Mouse (Mus musculus) WW6 (cell line): ENCODE measurements around the gene Defb36.

ENCODE experiments used
- DNase-seq: peaks from one replicate; pipeline ENCODE4 v3.0.0-alpha.2; 2013; ENCODE audit warnings: low read depth, low spot score

Defb36 gene

DNA sequence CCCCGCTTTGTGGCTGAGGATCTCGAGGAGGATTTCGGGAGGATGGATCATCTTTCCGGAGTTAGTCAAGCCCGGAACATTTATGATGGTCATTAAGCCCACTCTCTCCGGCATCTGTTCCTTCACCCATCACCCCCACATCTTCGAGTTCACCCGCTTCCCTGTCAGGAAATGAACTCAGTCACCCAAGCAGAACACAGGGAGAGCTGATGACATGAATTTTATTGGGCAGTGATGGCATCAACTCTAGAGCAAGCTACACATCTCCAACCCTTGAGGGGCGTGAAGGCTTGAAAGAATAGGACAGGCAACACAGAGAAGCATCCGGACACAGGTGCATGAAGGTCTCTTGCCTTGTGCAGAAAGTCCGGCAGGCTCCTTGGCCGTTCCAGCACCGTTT lies 18.0 kb downstream of the Defb36 start:
- DNase-seq, result no peak

DNA sequence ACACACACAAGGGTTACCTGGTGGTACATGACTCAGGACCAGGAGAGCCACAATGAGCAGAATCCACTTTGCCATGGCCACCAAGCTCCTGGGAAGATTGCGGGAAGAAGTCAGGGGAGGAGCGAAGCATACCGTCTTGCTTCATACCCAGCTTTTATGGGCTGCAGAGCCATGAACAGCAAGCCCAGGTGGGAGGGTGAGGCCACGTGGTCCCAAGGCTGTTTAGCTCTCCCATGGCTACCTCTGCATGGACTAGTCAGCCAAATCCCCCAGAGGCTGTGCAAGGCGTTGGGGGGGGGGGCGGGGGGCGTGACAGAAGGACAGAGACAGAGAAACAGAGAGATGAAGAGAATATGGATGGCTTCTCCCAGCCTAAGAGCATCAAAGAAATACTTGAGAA lies 18.8 kb downstream of the Defb36 start, which contains the start of gene Defb25:
Gene Defb25, minus strand, starts transcription at position 101 of the 400 bp plus-strand sequence.
- DNase-seq, result no peak

DNA sequence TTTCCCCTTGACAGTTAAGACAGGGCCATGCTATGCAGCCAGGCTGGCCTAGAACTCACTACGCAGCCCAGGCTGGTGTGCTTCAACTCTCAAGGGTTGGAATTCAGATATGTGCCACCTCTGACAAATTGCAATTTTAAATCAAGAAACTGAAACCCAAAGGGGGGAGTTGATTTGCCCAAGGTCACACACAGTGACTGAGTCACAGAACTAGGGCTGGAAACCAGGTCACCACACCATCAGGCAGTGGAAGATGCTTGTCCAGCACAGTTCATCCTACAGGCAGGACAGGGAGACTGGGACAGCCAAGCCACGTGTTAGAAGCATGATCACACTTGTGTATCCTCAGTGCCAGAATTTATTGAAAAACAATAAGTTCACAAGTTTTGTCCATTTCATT lies 20.4 kb downstream of the Defb36 start:
- DNase-seq, result no peak

DNA sequence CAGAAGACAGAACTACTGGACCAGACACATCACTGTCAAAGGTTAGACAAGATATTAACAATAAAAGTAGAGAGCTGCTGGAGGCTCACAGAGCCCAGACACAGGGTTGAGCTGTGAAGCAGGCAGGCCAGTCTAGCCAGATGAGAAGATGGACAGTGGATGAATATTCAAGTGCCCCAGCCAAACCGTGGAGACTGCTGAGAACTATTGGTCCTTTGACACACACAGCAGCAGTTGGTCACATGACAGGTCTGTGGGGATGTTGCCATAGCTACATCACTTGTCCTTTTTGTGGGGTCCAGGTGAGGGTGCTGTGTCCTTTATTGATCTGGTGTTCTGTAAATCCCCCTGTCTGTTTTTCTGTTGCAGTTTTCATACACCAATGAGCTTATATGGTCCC lies 21.1 kb downstream of the Defb36 start:
- DNase-seq, result no peak

DNA sequence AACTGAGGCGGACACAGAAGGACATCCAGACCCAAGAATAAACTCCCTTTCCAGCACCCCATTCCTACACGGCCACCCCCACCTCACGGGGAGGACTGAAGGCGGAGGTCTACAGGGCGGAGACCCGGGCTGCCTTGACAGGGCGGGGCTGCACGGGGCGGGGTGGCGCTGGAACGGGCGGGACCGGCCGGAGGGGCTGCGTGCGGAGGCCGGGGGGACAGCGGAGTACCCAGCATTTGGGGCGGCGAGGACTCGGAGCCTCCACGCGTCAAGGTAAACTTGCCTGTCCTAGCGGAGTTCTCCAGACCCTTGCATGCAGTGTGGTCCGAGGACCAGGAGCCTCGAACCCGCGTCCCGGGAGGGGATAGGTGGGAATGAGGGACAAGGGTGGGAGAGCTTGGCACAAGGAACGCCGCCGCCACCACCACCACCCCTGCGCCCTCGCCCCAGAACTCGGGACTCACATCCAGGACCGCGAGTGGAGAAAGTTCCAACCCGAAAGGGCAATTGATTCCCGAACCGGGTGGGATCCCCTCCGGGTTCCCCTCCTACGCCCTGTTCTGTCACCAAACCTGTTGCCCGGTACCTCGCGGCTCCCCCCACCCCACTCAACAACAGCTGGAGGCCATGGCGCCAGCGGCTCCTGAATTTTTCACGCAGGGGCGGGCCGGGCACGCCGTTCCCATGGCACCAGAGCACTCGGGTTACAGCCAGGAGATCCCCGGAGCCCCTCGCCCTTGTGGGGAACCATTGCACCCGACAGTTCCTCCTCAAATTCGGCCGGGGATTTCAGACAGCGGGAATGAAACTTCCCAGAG lies 22.9 kb downstream of the Defb36 start, which contains the start of gene Rem1:
Gene Rem1, plus strand, starts transcription at position 178 of the 818 bp plus-strand sequence.
- no peak for DNase-seq

DNA sequence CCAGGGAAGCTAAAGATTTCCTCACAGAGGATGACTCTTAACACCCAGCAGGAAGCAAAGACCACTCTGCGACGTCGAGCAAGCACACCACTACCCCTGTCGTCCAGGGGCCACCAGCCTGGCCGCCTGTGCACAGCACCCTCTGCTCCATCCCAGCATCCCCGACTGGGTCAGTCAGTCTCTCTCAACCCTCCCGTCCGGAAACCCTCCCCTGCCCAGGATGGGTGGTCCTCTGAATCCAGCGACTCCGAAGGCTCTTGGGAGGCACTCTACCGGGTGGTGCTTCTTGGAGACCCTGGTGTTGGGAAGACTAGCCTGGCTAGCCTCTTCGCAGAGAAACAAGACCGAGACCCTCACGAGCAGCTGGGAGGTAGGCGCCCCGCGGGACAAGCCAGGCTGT lies 23.9 kb downstream of the Defb36 start:
- no peak for DNase-seq

DNA sequence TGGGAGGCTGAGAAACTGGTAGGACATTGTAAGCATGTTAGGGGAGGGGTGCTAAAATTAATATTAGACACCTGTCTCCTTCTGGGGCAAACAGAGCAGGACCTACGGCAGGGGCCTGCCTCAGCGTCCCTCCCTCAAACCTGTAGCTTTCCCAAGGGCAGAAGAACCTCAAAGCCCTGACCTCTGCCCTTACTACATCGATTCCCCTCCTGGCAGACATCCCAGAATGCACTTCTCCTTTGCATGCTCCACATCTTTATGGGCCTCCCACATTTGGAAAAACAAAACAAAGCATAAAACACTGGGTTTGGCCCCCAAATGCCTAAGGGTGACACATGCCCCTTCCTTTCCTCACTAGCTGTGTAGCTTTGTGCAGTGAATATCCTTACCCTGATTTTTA lies 25.1 kb downstream of the Defb36 start:
- DNase-seq, result no peak

DNA sequence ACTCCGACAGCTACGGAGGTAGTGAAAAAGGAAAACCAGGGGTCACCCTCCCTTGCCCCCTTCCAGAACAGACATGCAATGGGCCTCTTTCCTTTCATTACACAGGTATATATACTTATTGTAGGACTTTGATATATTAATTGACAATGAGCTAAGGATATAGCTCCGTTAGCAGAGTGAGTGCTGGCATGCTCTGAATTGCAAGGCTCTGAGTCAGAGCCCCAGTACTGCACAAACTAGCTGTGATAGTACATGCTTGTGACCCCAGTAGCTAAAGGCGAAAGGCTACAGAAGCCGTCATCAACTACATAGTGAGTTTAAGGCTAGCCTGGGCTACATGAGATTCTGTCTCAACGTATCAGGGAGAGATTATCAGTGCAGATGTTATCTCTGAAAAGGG lies 25.8 kb downstream of the Defb36 start:
- DNase-seq, result no peak

DNA sequence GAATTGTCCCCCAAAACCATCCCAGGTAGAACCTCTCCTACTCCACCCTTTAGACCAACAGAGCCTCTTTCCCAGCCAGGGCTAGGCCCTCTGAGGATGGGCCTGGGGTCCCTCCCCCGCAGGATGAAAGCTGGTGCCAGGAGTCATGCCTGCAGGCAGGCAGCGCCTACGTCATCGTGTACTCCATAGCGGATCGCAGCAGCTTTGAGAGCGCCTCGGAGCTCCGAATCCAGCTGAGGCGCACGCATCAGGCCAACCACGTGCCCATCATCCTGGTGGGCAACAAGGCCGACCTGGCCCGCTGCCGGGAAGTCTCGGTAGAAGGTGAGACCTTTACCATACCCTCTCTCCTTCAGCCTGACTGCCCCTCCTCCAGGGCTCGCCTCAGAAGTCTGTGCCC lies 29.2 kb downstream of the Defb36 start:
- no peak for DNase-seq

DNA sequence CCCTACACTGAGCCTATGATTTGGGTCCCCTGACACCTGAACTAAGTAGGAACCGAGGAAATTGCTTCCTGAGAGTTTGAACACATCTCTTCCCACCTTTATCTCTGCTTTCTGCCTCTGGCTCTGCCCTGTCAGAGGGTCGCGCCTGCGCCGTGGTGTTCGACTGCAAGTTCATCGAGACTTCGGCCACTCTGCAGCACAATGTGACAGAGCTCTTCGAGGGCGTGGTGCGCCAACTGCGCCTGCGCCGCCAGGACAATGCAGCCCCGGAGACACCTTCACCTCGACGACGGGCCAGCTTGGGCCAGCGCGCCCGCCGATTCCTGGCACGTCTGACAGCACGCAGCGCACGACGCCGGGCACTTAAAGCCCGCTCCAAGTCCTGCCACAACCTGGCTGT lies 30.2 kb downstream of the Defb36 start:
- no peak for DNase-seq

DNA sequence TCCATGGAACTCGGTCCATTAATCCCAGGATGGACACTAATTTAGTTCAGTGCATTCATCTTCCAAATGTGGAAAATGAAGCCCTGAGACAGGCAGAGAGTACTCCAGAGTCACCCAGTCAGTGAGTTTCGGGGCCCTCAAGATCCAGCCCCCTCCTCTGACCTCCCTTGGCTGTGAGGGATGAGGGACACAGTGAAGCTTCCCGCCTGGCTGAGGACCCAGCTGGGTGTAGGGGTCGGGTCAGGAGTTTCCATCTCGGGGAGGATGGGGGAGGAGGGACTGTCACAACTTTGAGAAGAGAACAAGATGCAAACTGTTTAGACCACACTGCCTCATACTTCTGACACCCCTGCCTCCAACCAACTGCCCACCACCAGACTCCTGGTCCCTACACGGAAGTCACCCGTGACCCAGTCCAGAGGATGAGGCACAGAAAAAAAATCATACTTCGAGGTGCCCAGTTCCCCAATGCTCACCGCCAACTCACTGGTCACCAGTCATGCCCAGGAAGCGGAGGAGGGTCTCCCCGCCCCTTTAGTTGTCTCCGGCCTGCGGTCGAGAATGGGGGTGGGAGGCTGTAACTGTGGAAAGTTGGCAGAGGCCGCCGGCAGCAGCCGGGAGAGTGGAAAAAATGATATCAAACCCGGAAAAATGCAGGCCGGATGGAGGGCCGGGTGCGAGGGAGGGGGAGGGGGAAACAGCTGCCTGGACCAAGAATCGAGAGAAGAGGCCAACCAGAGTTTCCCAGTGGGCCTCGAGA lies 32.3 kb downstream of the Defb36 start:
- no peak for DNase-seq

DNA sequence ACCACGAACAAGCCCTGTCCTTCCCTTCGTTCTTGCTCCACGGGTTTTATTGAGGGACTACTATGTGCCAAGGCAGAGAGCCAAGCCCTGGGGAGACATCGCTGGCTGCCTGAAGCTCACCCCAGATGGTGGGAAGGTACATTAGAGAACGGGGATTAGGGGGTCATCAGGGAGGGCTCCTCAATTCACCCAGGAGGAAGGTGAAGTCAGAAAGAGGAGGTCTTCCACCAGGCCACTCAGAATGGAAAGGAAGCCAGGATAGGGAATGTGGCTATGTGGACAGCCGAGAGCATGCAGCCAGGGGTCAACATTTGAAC lies 32.8 kb downstream of the Defb36 start:
- no peak for DNase-seq

DNA sequence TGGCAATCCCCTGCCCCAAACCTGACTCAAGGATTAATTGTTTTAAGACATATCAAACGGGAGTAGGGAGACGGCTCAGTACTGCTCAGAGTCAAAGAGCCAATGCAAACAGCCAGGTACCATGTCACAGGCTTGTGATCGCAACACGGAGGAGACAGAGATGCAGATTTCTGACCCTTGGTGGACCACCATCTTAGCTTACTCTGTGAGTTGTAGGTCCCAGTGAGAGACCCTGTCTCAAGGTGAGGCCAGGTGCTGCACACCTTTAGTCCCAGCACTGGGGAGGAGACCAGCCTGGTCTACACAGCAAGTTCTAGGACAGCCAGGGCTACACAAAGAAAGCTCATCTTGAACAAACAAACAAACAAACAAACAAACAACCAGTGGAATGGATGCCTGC lies 33.3 kb downstream of the Defb36 start:
- DNase-seq, result no peak

DNA sequence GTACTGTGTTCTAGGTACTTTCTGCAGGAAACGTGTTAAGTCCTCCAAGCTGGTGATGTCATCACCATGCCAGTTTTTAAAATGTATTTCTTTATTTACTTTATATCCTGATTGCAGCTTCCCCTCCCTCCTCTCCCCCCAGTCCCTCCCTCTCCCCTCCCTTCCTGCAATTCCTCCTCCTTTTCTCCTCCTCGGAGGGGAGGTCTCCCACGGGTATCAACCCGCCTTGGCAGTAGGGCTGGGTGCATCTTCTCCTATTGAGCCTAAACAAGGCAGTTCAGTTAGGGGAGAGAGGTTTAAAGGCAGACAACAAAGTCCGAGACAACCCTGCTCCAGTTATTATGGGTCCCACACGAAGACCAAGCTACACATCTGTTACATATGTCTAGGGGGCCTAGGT lies 34.7 kb downstream of the Defb36 start:
- DNase-seq, result no peak

DNA sequence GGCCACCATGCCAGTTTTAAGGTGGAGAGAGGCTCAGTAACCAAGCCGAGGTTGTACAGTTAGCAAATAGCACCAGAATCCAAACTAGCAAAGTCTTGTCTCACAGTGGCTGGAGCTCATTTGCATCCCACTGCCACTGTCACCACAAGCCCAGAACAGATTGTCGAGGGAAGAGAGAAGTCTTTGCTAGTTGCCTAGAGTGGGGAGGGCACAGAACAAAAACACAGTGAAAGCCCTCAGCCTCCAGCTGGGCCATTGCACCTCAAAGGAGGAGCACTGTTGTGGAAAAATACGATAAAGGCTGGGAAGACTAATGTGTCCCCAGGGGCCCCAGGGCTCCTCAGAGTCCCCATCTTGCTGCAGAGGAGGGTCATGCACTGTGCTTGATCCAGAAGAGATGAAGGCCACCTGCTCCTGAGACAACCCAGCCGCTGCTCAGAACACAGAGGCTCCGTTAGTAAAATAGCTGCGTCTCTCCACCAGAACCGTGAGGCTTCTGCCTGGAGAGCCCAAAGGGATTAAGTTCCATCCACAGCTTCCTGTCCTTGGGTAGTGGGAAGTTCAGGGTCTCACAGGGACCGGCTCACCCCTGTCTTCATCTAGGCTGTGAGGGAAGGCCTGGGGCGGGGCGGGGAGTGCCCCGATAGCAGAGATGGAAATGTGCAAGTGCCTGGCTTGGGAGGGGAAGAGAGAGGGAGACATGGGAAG lies 35.4 kb downstream of the Defb36 start:
- no peak for DNase-seq

DNA sequence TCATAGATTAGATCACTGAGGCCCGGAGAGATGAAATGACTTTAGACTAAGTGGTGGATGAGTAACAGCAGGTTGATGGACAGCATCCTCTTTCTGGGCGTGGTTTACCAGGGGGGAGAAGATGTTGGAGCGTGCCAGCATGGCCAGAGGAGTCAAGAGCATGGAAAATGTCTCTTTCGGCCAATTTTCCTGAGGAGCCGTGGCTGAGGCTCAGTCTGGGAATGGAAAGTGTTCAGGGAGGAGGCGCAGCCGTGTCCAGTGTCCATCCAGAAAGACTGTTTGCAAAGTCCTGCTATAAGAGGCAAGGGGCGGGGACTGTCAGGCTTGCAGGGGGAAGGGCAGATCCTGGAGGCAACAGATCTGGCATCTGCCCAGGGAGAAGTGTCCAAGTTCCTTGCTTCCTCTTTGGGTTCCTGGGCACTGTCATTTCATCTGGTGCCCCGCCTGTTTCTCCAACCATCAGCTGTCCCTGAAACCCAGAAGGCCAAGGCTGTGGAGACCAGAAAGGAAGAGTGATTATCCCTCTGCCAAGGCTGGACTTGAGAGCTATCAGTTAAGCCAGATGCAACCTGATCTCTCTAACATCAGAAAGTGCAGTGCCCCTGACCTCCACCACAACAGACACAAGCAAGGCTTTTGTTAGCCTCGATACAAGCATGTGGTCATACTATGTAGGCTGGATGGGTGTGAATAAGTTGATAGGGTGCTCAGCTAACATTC lies 48.9 kb downstream of the Defb36 start:
- no peak for DNase-seq

DNA sequence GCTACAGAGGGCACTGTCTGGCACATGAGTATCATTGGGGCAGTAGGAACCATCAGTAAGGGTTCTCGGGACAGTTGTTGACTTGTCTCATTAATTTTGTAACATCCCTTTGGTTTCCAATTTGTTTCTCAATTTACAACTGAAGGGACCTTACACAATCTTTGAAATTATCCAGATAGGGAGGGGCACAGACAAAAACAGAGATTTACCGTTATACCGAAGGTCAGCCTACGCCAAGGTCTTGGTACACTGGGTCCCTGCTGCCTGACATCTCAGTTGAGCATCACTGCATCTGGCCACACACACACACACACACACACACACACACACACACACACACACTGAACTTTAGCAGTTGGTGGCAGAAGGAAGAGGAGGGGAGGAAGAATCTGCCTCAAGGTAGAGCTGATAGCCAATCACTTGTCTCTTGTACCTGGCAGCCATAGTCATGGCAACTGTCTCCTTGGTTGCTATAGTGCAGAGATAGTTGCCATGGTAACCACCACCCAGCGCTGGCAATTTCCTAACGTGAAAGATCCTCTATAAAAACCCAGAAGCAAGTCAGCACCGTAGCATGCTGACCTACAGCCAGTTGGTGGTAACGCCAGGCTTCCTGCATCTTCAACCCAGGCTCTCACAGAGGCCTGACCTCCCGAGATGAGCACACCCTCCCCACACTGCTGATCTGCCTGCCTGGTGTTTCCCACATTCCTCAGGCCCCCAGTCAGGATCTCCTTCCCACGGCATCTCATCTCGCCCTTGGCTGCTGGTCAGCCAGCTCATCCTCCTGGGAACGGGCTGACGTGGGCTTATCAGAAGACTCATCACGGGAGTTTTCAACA lies 50.0 kb downstream of the Defb36 start:
- no peak for DNase-seq

DNA sequence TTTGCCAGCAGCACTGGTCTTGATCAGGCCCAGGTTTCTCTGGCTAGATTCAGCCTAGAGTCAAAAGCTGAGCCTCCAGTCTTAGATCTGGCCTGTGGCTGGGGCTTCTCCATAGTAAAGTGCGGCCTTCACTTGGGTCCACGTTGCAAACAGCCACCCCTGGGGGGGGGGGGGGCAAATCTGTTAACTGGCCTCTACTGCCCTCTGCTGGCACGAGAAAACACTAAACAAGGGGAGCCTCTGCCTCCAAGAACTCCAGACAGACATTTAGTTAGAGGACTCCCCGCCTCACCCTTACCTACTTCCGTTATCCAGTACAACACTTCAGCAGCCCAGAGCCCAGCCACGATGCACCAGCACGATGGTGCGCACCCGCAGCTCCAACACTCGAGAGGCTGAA lies 53.3 kb downstream of the Defb36 start:
- peak; percentile 24 for DNase-seq

DNA sequence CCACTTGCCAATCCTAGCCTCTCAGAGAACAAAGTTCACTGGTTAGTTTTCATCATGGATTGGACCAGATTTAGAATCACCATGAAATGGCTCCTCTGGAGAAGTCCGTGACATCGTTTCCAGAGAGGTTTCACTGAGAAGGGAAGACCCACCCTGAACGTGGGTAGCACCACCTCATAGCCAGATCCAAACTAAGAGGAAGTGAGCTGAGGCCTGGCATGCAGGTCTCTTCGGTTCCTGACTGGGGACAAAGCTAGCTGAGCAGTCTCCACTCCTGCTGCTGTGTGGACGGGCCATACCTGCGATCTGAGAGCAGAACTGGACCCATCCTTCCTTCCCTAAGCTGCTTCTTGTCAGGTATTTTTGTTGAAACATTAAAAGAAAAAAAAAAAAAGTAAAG lies 57.0 kb downstream of the Defb36 start:
- DNase-seq, result no peak
